Mouse (Mus musculus): ENCODE measurements at regions not wholly inside any gene's neighbourhood (a gene's known extent, or its start where the extent isn't known, plus 50 kb on each side); places are given as distances from the start of the nearest gene placed in this dataset.
"Not testable (repeated sequence)": the region's sequence is repeated elsewhere in the genome, so short reads cannot be mapped to it uniquely, and the experiment has no call there.

- DNase-seq (ENCODE audit: low spot score) = no peak
Measured at GRCm38 (mm10) chr13:44458744-44459143, 270.5 kb upstream of the Jarid2 start.

GRCm38 (mm10) chr13:44459148-44459547, 270.1 kb upstream of the Jarid2 start:
- no peak for DNase-seq (ENCODE audit: low spot score)

GRCm38 (mm10) chr13:44463675-44464074, 265.6 kb upstream of the Jarid2 start:
- no peak for DNase-seq (ENCODE audit: low spot score)

- DNase-seq (ENCODE audit: low spot score) = no peak
Measured at GRCm38 (mm10) chr13:44465567-44465966, 263.7 kb upstream of the Jarid2 start.

- DNase-seq (ENCODE audit: low spot score) = no peak
Measured at GRCm38 (mm10) chr13:44468963-44469674, 260.2 kb upstream of the Jarid2 start.

GRCm38 (mm10) chr13:44469675-44470074, 259.6 kb upstream of the Jarid2 start:
- no peak for DNase-seq (ENCODE audit: low spot score)

- DNase-seq (ENCODE audit: low spot score) = no peak
Measured at GRCm38 (mm10) chr13:44473200-44473599, 256.1 kb upstream of the Jarid2 start.

- no peak for DNase-seq (ENCODE audit: low spot score)
Measured at GRCm38 (mm10) chr13:44476901-44477300, 252.4 kb upstream of the Jarid2 start.

GRCm38 (mm10) chr13:44480128-44480527, 249.1 kb upstream of the Jarid2 start:
- no peak for DNase-seq (ENCODE audit: low spot score)

GRCm38 (mm10) chr13:44482661-44483060, 246.6 kb upstream of the Jarid2 start:
- no peak for DNase-seq (ENCODE audit: low spot score)

GRCm38 (mm10) chr13:44484582-44485329, 244.5 kb upstream of the Jarid2 start:
- DNase-seq (ENCODE audit: low spot score) = no peak

GRCm38 (mm10) chr13:44490935-44491465, 238.3 kb upstream of the Jarid2 start:
- DNase-seq (ENCODE audit: low spot score) = no peak

- no peak for DNase-seq (ENCODE audit: low spot score)
Measured at GRCm38 (mm10) chr13:44493884-44494283, 235.4 kb upstream of the Jarid2 start.

GRCm38 (mm10) chr13:44495450-44495849, 233.8 kb upstream of the Jarid2 start:
- no peak for DNase-seq (ENCODE audit: low spot score)

GRCm38 (mm10) chr13:44496596-44496995, 232.7 kb upstream of the Jarid2 start:
- no peak for DNase-seq (ENCODE audit: low spot score)

GRCm38 (mm10) chr13:44500896-44501295, 228.4 kb upstream of the Jarid2 start:
- not testable (repeated sequence) for DNase-seq (ENCODE audit: low spot score)

- DNase-seq (ENCODE audit: low spot score) = no peak
Measured at GRCm38 (mm10) chr13:44501777-44502321, 227.4 kb upstream of the Jarid2 start.

- no peak for DNase-seq (ENCODE audit: low spot score)
Measured at GRCm38 (mm10) chr13:44502612-44503256, 226.5 kb upstream of the Jarid2 start.

GRCm38 (mm10) chr13:44503257-44503950, 225.9 kb upstream of the Jarid2 start:
- DNase-seq (ENCODE audit: low spot score) = no peak

- DNase-seq (ENCODE audit: low spot score) = no peak
Measured at GRCm38 (mm10) chr13:44504455-44504854, 224.8 kb upstream of the Jarid2 start.

GRCm38 (mm10) chr13:44506975-44507374, 222.3 kb upstream of the Jarid2 start:
- no peak for DNase-seq (ENCODE audit: low spot score)

Data from urinary bladder, postnatal 25 days (tissue).